Mouse (Mus musculus): Measurements from ENCODE around the gene Cdc42se1.

Cdc42se1 gene

DNA sequence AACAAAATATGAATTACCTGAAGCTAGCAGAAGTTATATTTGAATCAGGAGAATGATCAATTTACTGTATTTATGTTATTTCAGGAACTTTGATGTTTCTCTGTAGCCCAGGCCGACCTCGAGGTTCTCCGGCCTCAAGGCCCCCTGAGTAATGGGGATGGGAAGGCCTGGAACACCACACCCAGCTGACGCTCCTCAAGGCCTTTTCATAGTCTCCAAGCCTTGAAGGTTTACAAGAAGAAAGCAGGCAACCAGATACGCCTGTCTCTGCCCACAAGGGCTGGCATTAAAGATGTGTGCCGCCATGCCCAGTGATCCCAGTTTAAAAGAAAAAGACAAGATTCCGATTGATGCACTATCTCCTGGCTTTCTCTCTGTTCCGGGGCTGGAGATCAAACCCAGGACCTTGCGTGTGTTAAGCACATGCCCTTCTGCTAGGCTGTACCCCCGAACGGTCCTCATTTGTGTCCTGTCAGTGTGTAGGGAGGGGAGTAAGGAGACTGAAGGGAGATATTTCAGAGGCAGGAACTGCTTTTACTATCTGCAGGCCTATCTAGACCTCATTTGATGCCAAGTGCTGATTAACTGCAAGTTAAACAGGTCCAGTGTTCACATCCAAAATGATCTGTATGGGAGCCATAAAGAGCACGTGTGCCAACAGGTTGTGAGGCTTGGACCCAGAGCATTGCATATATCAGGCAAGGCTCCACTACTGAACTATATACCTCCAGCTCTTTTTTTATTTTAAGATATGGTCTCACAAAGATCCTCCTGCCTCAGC, 56.2 kb downstream of the Cdc42se1 start:
- no peak for DNase-seq (ENCODE audit: low spot score in 2 of 2)

DNA sequence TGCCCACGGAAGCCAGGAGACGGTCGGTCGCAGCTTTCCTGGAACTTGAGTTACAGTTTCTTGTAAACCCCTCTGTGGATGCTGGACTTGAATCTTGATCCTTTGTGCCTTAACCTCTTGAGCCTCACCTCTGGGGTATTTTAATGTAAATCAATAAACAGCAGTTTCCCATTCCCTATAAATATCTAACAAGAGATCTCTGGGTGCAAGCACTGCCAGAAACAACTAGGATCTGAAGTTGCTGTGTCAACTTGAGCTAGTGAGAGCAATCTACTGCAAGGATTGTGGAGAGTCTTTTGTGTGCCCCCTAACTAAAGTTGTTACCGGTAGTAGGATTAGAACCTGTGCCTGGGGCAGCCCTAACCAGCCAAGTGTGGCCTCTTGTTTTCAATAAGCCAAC, 56.9 kb downstream of the Cdc42se1 start:
- DNase-seq (ENCODE audit: low spot score in 2 of 2), result no peak

Data from right cerebral cortex, postnatal 10 days (tissue).